Mouse (Mus musculus) midbrain, embryonic 12.5 days (tissue): ENCODE data around the gene Als2cl. TPM values are rescaled to one million over a fixed set of nuclear protein-coding genes. Genes with fewer than 3 reads are reported as not detected.
A peak's percentile ranks its signal among the peaks of the same experiment; 100 is the strongest.

Experiments
- ATAC-seq: fragments of 200-750 bp; cut with Nextera tagmentation; 2 replicates; pipeline ENCODE4 v1.8.0; 2017; ENCODE audit warnings: low read depth, moderate TSS enrichment, moderate library complexity; ENCODE audit not compliant: low FRiP score
- H3K27ac ChIP-seq: fragments of 300-500 bp; sonication (generic); replicated peaks from 2 replicates; pipeline ENCODE4 v1.5.1; 2016; ENCODE audit warnings: mild to moderate bottlenecking
- H3K27me3 ChIP-seq: fragments of 300-500 bp; sonication (generic); 2 replicates; pipeline ENCODE4 v1.6.1; 2016; ENCODE audit warnings: mild to moderate bottlenecking
- H3K36me3 ChIP-seq: fragments of 300-500 bp; sonication (generic); 2 replicates; pipeline ENCODE4 v1.6.1; 2016
- H3K4me1 ChIP-seq: fragments of 300-500 bp; sonication (generic); 2 replicates; pipeline ENCODE4 v1.6.1; 2016
- H3K4me2 ChIP-seq: fragments of 300-500 bp; sonication (generic); replicated peaks from 2 replicates; pipeline ENCODE4 v1.6.1; 2016; ENCODE audit warnings: mild to moderate bottlenecking, moderate library complexity
- H3K4me3 ChIP-seq: fragments of 300-500 bp; sonication (generic); 2 replicates; pipeline ENCODE4 v1.5.1; 2016; ENCODE audit warnings: mild to moderate bottlenecking
- H3K9ac ChIP-seq: fragments of 300-500 bp; sonication (generic); replicated peaks from 2 replicates; pipeline ENCODE4 v1.6.1; 2016; ENCODE audit warnings: mild to moderate bottlenecking, moderate library complexity
- H3K9me3 ChIP-seq: fragments of 300-500 bp; sonication (generic); 2 replicates; pipeline ENCODE4 v1.6.1; 2016; ENCODE audit warnings: mild to moderate bottlenecking
- WGBS: fragments of 180-500 bp; shearing (Covaris S2); methylation state at CpG from one replicate; pipeline ENCODE4 v1.1.7; 2016; 5-methylcytosine and 5-hydroxymethylcytosine counted together
- polyA plus RNA-seq: library from polyadenylated mRNA; unstranded; fragments of >200 nt; fragmentation: Nextera tagmentation; extraction: Ambion mirVana; gene quantifications from 2 replicates; pipeline ENCODE4 v1.2.1, GENCODE M21; 2016

The Als2cl gene
- polyA plus RNA-seq, 1 experiment from 2014 or later = 1.3 TPM

GRCm38 (mm10) chr9:110933850-110934437 lies 54.3 kb downstream of the Als2cl start:
- no peak overlapping the region for H3K4me3 ChIP-seq
- WGBS = 81% methylated on average over 12 of the region's 12 CpGs
- H3K4me1 ChIP-seq = no peaks in the 10 kb centered on the region; the same call in 1 of the 2 replicates
- H3K9me3 ChIP-seq = no peaks in the 10 kb centered on the region
- no peaks in the 10 kb centered on the region for H3K36me3 ChIP-seq
- no peak overlapping the region for H3K27ac ChIP-seq
- no peak for ATAC-seq
- no peak overlapping the region for H3K9ac ChIP-seq
- no peaks in the 10 kb centered on the region for H3K27me3 ChIP-seq
- no peak overlapping the region for H3K4me2 ChIP-seq

- Histone ChIP-seq H3K27me3 (no peaks in the 10 kb centered on the region), H3K4me1 (no peaks in the 10 kb centered on the region; the same call in 1 of the 2 replicates), H3K4me3 (no peak overlapping the region), H3K9me3 (no peaks in the 10 kb centered on the region), H3K9ac (no peak overlapping the region), H3K36me3 (no peaks in the 10 kb centered on the region), H3K27ac (no peak overlapping the region), H3K4me2 (no peak overlapping the region)
- ATAC-seq = no peak
- 83% methylated on average over 7 of the region's 7 CpGs for WGBS
Observed at GRCm38 (mm10) chr9:110935941-110936340, 56.3 kb downstream of the Als2cl start.

GRCm38 (mm10) chr9:110937506-110938490 lies 58.1 kb downstream of the Als2cl start:
- ATAC-seq = no peak
- Histone ChIP-seq H3K36me3 (no peaks in the 10 kb centered on the region), H3K4me2 (no peak overlapping the region), H3K9me3 (no peaks in the 10 kb centered on the region), H3K27me3 (no peaks in the 10 kb centered on the region), H3K27ac (no peak overlapping the region), H3K9ac (no peak overlapping the region), H3K4me1 (no peaks in the 10 kb centered on the region; the same call in 1 of the 2 replicates), H3K4me3 (no peak overlapping the region)
- whole genome bisulfite sequencing = 64% methylated on average over 12 of the region's 12 CpGs

DNA sequence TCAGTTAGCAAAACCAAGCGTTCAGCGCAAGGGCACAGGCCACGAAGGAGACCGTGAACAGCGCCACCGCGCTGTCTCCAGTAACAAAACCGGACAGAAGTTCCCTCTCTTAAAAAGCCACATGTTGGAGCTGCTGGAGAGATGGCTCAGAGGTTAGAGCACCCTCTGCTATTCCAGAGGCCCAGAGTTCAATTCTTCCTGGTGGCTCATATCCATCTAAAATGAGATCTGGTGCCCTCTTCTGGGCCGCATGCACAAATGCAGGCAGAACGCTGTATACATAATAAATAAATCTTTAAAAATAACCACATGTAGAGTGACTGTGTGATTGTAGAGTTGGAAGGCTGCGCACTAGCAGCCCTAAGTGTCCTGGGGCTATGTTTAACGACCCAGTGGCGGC lies 64.6 kb downstream of the Als2cl start:
- no peak overlapping the region for H3K4me3 ChIP-seq
- no peak for ATAC-seq
- H3K27me3 ChIP-seq = peaks cover 54% of the 10 kb centered on the region
- H3K9ac ChIP-seq = no peak overlapping the region
- H3K4me2 ChIP-seq = no peak overlapping the region
- H3K27ac ChIP-seq = no peak overlapping the region
- H3K9me3 ChIP-seq = no peaks in the 10 kb centered on the region
- 32% methylated on average over 13 of the region's 13 CpGs for WGBS
- peaks cover 20% of the 10 kb centered on the region for H3K4me1 ChIP-seq
- no peaks in the 10 kb centered on the region for H3K36me3 ChIP-seq

DNA sequence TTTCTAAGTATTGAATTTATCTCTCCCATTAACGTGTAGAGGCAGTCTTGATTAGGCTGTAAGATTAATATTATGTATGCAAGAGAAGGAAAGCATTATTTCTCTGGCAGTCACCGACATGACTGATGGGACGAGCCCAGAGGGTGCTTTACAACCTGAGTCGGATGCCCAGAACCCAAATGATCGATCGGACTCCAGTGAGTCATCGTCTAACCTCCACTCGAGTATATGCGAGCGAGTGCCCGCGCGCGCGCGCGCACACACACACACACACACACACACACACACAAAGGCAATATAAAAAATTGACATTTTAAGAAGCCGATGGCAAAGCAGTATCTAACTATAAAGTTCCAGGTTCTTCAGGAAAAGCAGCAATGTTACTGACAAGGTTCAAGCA lies 65.7 kb downstream of the Als2cl start:
- H3K9ac ChIP-seq = no peak overlapping the region
- peaks cover 20% of the 10 kb centered on the region for H3K4me1 ChIP-seq
- H3K4me3 ChIP-seq = no peak overlapping the region
- ATAC-seq = no peak
- H3K27me3 ChIP-seq = peaks cover 58% of the 10 kb centered on the region
- 23% methylated on average over 18 of the region's 18 CpGs for WGBS
- H3K9me3 ChIP-seq = no peaks in the 10 kb centered on the region
- no peaks in the 10 kb centered on the region for H3K36me3 ChIP-seq
- no peak overlapping the region for H3K27ac ChIP-seq
- H3K4me2 ChIP-seq = no peak overlapping the region

DNA sequence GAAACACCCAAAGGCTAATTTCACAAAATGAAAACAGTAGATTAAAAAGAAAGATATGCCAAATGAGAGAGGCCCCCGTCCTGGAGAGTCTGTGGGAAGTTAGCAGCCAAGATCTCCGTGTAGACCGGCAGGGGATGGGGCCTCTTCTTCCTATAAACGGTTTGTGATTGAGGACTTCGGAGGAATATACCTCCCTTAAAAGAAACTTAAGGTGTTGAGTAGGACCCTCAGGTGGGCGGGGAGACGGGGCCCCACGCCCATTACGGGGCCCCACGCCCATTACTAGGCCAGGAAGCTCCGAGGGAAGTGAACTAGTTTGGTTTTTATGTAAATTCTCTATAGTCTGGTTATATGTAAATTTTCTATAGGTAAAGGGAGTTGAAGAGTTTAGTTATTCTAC lies 66.3 kb downstream of the Als2cl start, which contains the start of gene Tdgf1:
TSS of gene Tdgf1 (minus strand) at position 233 of the 400 bp plus-strand sequence.
- Histone ChIP-seq H3K9me3 (no peaks in the 10 kb centered on the region), H3K4me3 (no peak within 1 kb of the TSS; the same call in 1 of the 2 replicates), H3K4me2 (peak within 1 kb of the TSS; percentile 35), H3K9ac (0 out of 2 replicates have a peak within 1 kb of the TSS, but pooled peaks have one; percentile 15), H3K36me3 (no peaks in the 10 kb centered on the region), H3K4me1 (peaks cover 20% of the 10 kb centered on the region), H3K27ac (no peak within 1 kb of the TSS), H3K27me3 (peaks cover 62% of the 10 kb centered on the region)
- no peak for ATAC-seq
- WGBS = 10% methylated on average over 11 of the region's 11 CpGs

DNA sequence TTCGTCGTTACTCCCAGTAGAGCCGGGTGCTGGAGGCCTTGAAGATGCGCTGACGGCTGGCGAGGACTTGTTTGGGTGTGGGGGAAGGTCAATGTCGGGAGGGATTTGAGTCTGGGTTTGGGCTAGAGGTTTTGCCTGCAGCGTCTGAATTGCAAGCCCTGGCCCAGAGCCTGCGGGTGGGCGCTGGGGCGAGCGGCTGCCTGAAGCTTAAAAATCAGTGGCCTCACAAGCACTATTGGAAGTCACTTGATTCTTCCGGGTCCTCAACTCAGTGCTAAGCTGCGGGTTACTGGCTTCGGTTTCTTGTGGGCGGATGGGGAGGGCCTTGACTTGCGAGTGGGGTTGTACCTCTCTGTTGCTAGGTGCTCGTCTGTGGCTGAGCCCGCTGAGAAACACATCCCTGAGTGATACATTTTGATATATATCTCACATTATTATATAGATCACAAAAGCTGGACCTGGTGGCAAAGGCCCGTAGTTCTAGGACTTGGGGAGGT lies 66.9 kb downstream of the Als2cl start:
- Histone ChIP-seq H3K27me3 (peaks cover 68% of the 10 kb centered on the region), H3K4me2 (peak overlapping the region; percentile 35), H3K36me3 (no peaks in the 10 kb centered on the region), H3K27ac (no peak overlapping the region), H3K4me1 (peaks cover 20% of the 10 kb centered on the region), H3K4me3 (no peak overlapping the region; the same call in 1 of the 2 replicates), H3K9me3 (no peaks in the 10 kb centered on the region), H3K9ac (0 out of 2 replicates have a peak overlapping the region, but pooled peaks have one; percentile 15)
- ATAC-seq = no peak
- 4% methylated on average over 20 of the region's 20 CpGs for WGBS

DNA sequence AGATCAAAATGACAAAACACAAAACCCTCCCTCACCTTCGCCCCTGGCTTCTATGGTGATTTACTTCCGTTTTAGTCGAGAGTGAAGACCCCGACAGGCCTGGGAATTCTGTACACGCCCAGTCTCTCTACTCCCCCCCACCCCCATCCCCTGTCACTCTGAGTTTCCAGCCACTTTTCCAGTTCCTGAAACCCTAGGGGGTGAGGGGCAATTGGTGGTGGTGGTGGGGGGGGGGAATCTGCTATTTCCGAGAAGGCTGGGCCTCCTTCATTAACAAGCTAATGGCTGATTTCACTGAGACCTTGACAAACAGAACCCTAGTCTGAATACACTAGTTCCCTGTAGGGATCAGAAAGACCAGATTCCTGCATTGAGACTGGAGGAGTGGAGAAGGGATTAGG lies 67.6 kb downstream of the Als2cl start:
- peak overlapping the region; percentile 35 for H3K4me2 ChIP-seq
- H3K4me3 ChIP-seq = no peak overlapping the region
- no peak overlapping the region for H3K9ac ChIP-seq
- ATAC-seq = 0 out of 2 replicates have a peak, but pooled peaks have one; percentile 30
- H3K9me3 ChIP-seq = no peaks in the 10 kb centered on the region
- H3K36me3 ChIP-seq = no peaks in the 10 kb centered on the region
- WGBS = 2% methylated on average over 6 of the region's 6 CpGs
- peaks cover 20% of the 10 kb centered on the region for H3K4me1 ChIP-seq
- peaks cover 75% of the 10 kb centered on the region for H3K27me3 ChIP-seq
- no peak overlapping the region for H3K27ac ChIP-seq

- Histone ChIP-seq H3K9ac (no peak overlapping the region), H3K4me3 (no peak overlapping the region), H3K9me3 (no peaks in the 10 kb centered on the region), H3K4me1 (peaks cover 20% of the 10 kb centered on the region), H3K36me3 (no peaks in the 10 kb centered on the region), H3K4me2 (no peak overlapping the region), H3K27ac (no peak overlapping the region), H3K27me3 (peaks cover 82% of the 10 kb centered on the region)
- WGBS = 21% methylated on average over 6 of the region's 6 CpGs
- ATAC-seq = no peak
Observed at GRCm38 (mm10) chr9:110947900-110948299, 68.2 kb downstream of the Als2cl start.

DNA sequence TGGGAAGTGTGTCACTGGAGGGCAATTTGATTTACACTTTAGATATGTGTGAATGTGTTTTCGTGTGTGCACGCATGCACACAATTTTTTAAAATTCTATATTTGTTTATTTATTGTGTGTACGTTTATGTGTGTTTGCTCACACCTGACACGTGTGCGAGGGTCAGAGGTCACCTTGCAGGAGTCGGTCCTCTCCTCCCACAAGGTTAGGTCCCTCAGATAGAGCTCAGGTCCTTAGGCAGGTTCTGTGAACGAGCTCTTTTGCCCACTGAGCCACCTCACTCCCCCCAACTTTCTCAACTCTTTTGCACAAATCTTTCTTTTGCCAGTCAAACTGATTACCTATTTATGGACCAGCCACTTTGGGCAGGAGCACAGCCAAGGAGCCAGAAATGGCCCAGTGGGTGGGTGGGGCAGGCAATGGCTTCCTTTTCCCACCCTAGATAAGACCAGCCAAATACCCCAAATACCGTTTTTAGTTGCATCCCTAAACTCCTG lies 69.2 kb downstream of the Als2cl start:
- WGBS = 65% methylated on average over 8 of the region's 8 CpGs
- Histone ChIP-seq H3K9ac (no peak overlapping the region), H3K36me3 (no peaks in the 10 kb centered on the region), H3K9me3 (no peaks in the 10 kb centered on the region), H3K27ac (no peak overlapping the region), H3K4me3 (no peak overlapping the region), H3K4me1 (peaks cover 24% of the 10 kb centered on the region), H3K4me2 (no peak overlapping the region), H3K27me3 (peaks cover 77% of the 10 kb centered on the region)
- no peak for ATAC-seq

GRCm38 (mm10) chr9:110950109-110950508 lies 70.4 kb downstream of the Als2cl start:
- no peaks in the 10 kb centered on the region for H3K36me3 ChIP-seq
- no peak overlapping the region for H3K27ac ChIP-seq
- peaks cover 24% of the 10 kb centered on the region for H3K4me1 ChIP-seq
- no peaks in the 10 kb centered on the region for H3K9me3 ChIP-seq
- H3K27me3 ChIP-seq = peaks cover 67% of the 10 kb centered on the region
- no peak overlapping the region for H3K4me2 ChIP-seq
- H3K9ac ChIP-seq = no peak overlapping the region
- ATAC-seq = no peak
- H3K4me3 ChIP-seq = no peak overlapping the region
- WGBS = 94% methylated on average over 3 of the region's 3 CpGs
